Mouse (Mus musculus): ENCODE data around the gene Dnajb12. TPM values are rescaled to one million over a fixed set of nuclear protein-coding genes. Genes with fewer than 3 reads are reported as not detected.

Gene Dnajb12
- polyA plus RNA-seq, 1 experiment from 2014 or later: 31.3 TPM

Other genes with a start within 250 kb of the Dnajb12 start
- 40.5 and 42.8 TPM in 2 replicates for gene Micu1, start 177.1 kb upstream of the Dnajb12 start, polyA plus RNA-seq (2014; fragmentation: Nextera tagmentation; extraction: Ambion mirVana)
- gene Ddit4, start 72.3 kb downstream of the Dnajb12 start, polyA plus RNA-seq (2014; fragmentation: Nextera tagmentation; extraction: Ambion mirVana): 1.9 and 3.4 TPM in 2 replicates
- 34.5 and 36.2 TPM in 2 replicates for gene Ascc1, start 123.2 kb downstream of the Dnajb12 start, polyA plus RNA-seq (2014; fragmentation: Nextera tagmentation; extraction: Ambion mirVana)
- gene Anapc16, start 123.6 kb downstream of the Dnajb12 start, polyA plus RNA-seq (2014; fragmentation: Nextera tagmentation; extraction: Ambion mirVana): 70.6 and 84.1 TPM in 2 replicates
- gene Spock2, start 226.7 kb downstream of the Dnajb12 start, polyA plus RNA-seq (2014; fragmentation: Nextera tagmentation; extraction: Ambion mirVana): 1.2 and 1.3 TPM in 2 replicates

Measured in heart, embryonic 11.5 days (tissue).